Mouse (Mus musculus) heart, adult 2 months (tissue): ENCODE results near the gene Nudt3. TPM values are rescaled to one million over a fixed set of nuclear protein-coding genes. Genes with fewer than 3 reads are reported as not detected.

Experiments
- DNase-seq, 2 experiments: peaks; one replicate each; pipeline ENCODE4 v3.0.0; 2021
- H3K27ac ChIP-seq: fragments of 200-600 bp; 2 replicates; pipeline ENCODE4 v1.8.1; 2022
- H3K27me3 ChIP-seq: fragments of 200-500 bp; 2 replicates; pipeline ENCODE4 v1.6.1; 2012; ENCODE audit warnings: mild to moderate bottlenecking, low read length, inconsistent platforms, mixed read lengths; ENCODE audit not compliant: control insufficient read depth, insufficient read depth
- H3K36me3 ChIP-seq: fragments of 200-500 bp; 2 replicates; pipeline ENCODE4 v1.6.1; 2012; ENCODE audit warnings: low read length, inconsistent platforms; ENCODE audit not compliant: control insufficient read depth, insufficient read depth
- H3K4me1 ChIP-seq: fragments of 200-500 bp; 2 replicates; pipeline ENCODE4 v1.6.1; 2011; ENCODE audit warnings: low read length; ENCODE audit not compliant: control insufficient read depth, insufficient read depth
- H3K4me3 ChIP-seq: fragments of 200-600 bp; 2 replicates; pipeline ENCODE4 v1.8.1; 2022
- H3K79me2 ChIP-seq: fragments of 200-500 bp; replicated peaks from 2 replicates; pipeline ENCODE4 v1.6.1; 2012; ENCODE audit warnings: mild to moderate bottlenecking, inconsistent platforms, low read length, moderate library complexity, mixed read lengths; ENCODE audit not compliant: control insufficient read depth, insufficient read depth
- H3K9ac ChIP-seq: fragments of 200-500 bp; 2 replicates; pipeline ENCODE4 v1.6.1; 2012; ENCODE audit warnings: low read depth, mild to moderate bottlenecking, control low read depth, inconsistent platforms, low read length, mixed read lengths
- CTCF ChIP-seq: fragments of 200-600 bp; IDR thresholded peaks from 2 replicates; pipeline ENCODE4 v1.8.1; 2022; ENCODE audit warnings: antibody characterized with exemption, mild to moderate bottlenecking, moderate library complexity
- EP300 ChIP-seq: fragments of 200-500 bp; IDR thresholded peaks from 2 replicates; pipeline ENCODE4 v1.6.1; 2011; ENCODE audit warnings: low read depth, low read length, control low read depth; ENCODE audit not compliant: insufficient read depth
- POLR2A ChIP-seq: fragments of 200-500 bp; IDR thresholded peaks from 2 replicates; pipeline ENCODE4 v1.6.1; 2011; ENCODE audit warnings: mild to moderate bottlenecking, low read depth, low read length, control low read depth; ENCODE audit not compliant: insufficient read depth
- WGBS: fragments of 180-500 bp; shearing (Covaris S2); methylation state at CpG from one replicate; pipeline ENCODE4 v1.1.7; 2018; 5-methylcytosine and 5-hydroxymethylcytosine counted together
- intact Hi-C: fragments of 180-260 bp; cut with DNase I; formaldehyde crosslinking; loops from one replicate; pipeline ENCODE4 v1.15.1; 2025
- polyA plus RNA-seq: library from polyadenylated mRNA; depleted of rRNA; stranded (reverse); fragments of >200 nt; gene quantifications from 2 replicates; pipeline ENCODE4 v1.2.3, GENCODE M21; 2012
- total RNA-seq, 2 experiments: library from RNA; stranded (reverse); gene quantifications; 2 replicates each; pipeline ENCODE4 v1.2.3; 2021

The Nudt3 gene
- total and polyA plus RNA-seq, 3 experiments, result 143 to 346 (median 330) TPM

GRCm38 (mm10) chr17:27557927-27558661 lies 65.2 kb downstream of the Nudt3 start:
- H3K27ac ChIP-seq, result no peak overlapping the region
- intact Hi-C loops, result no loop called here
- H3K4me3 ChIP-seq, result peak overlapping the region; percentile 67
- no peaks in the 10 kb centered on the region for H3K79me2 ChIP-seq
- DNase-seq, result no peak
- WGBS, result 49% methylated on average over 14 of the region's 14 CpGs
- no peaks in the 10 kb centered on the region for H3K36me3 ChIP-seq
- H3K4me1 ChIP-seq, result no peaks in the 10 kb centered on the region
- TF ChIP-seq CTCF (no peak), POLR2A (no peak), EP300 (no peak)
- H3K9ac ChIP-seq, result no peak overlapping the region; the same call in 1 of the 2 replicates
- H3K27me3 ChIP-seq, result no peaks in the 10 kb centered on the region

- peak overlapping the region; percentile 70 for H3K27ac ChIP-seq
- H3K36me3 ChIP-seq, result no peaks in the 10 kb centered on the region
- peak overlapping the region; percentile 67 for H3K4me3 ChIP-seq
- no peaks in the 10 kb centered on the region for H3K27me3 ChIP-seq
- TF ChIP-seq EP300 (no peak), CTCF (peak; percentile 32), POLR2A (no peak)
- intact Hi-C loops, result no loop called here
- peak in 1 of 2 experiments; percentile 62 for DNase-seq
- H3K79me2 ChIP-seq, result no peaks in the 10 kb centered on the region
- H3K4me1 ChIP-seq, result no peaks in the 10 kb centered on the region; the same call in 1 of the 2 replicates
- H3K9ac ChIP-seq, result peak overlapping the region; percentile 84
- WGBS, result 2% methylated on average over 74 of the region's 75 CpGs
Observed at GRCm38 (mm10) chr17:27557181-27557926, 65.9 kb downstream of the Nudt3 start.

- Histone ChIP-seq H3K27ac (peak within 1 kb of the TSS; percentile 70), H3K36me3 (no peaks in the 10 kb centered on the region), H3K4me3 (peak within 1 kb of the TSS; percentile 67), H3K27me3 (no peaks in the 10 kb centered on the region), H3K9ac (peak within 1 kb of the TSS; percentile 84), H3K4me1 (no peaks in the 10 kb centered on the region; the same call in 1 of the 2 replicates), H3K79me2 (no peaks in the 10 kb centered on the region)
- TF ChIP-seq EP300, result no peak
- TF ChIP-seq POLR2A, result peak; percentile 80
- intact Hi-C loops, result no loop called here
- peak; percentile 91 to 92 for DNase-seq
- under 1% methylated on average over 79 of the region's 79 CpGs for WGBS
Observed at GRCm38 (mm10) chr17:27556315-27557011, 66.8 kb downstream of the Nudt3 start, which contains the start of gene Hmga1. Gene Hmga1 (plus strand): TSS chr17:27556497.

GRCm38 (mm10) chr17:27555512-27556172 lies 67.7 kb downstream of the Nudt3 start:
- H3K9ac ChIP-seq, result peak overlapping the region; percentile 73
- 2% methylated on average over 55 of the region's 55 CpGs for WGBS
- no peaks in the 10 kb centered on the region for H3K79me2 ChIP-seq
- no peak for TF ChIP-seq EP300
- TF ChIP-seq CTCF, result no peak
- TF ChIP-seq POLR2A, result no peak
- H3K27me3 ChIP-seq, result no peaks in the 10 kb centered on the region
- H3K36me3 ChIP-seq, result no peaks in the 10 kb centered on the region
- intact Hi-C loops, result no loop called here
- peak overlapping the region; percentile 70 for H3K27ac ChIP-seq
- peak overlapping the region; percentile 67 for H3K4me3 ChIP-seq
- H3K4me1 ChIP-seq, result no peaks in the 10 kb centered on the region; the same call in 1 of the 2 replicates
- peak; percentile 66 to 80 for DNase-seq

GRCm38 (mm10) chr17:27555075-27555511 lies 68.2 kb downstream of the Nudt3 start:
- 31% methylated on average over 25 of the region's 39 CpGs for WGBS
- Histone ChIP-seq H3K36me3 (no peaks in the 10 kb centered on the region), H3K4me1 (no peaks in the 10 kb centered on the region; the same call in 1 of the 2 replicates), H3K4me3 (peak overlapping the region; percentile 67; the same call in 1 of the 2 replicates), H3K27me3 (no peaks in the 10 kb centered on the region), H3K9ac (peak overlapping the region; percentile 31), H3K79me2 (no peaks in the 10 kb centered on the region), H3K27ac (no peak overlapping the region)
- intact Hi-C loops, result no loop called here
- DNase-seq, result peak; percentile 50 to 52
- TF ChIP-seq EP300, result no peak
- no peak for TF ChIP-seq POLR2A
- no peak for TF ChIP-seq CTCF
